Mouse (Mus musculus) T-helper 2 cell (primary cell): Measurements from ENCODE around the gene Pcsk5.
"Not testable (repeated sequence)": the region's sequence is repeated elsewhere in the genome, so short reads cannot be mapped to it uniquely, and the experiment has no call there.

Source experiments
- in situ Hi-C: fragments of 300-600 bp; cut with MboI, MseI; formaldehyde crosslinking; loops from one replicate; pipeline ENCODE4 v1.15.1; 2025; ENCODE audit warnings: high pct_unique_total_duplicates

Gene Pcsk5

DNA sequence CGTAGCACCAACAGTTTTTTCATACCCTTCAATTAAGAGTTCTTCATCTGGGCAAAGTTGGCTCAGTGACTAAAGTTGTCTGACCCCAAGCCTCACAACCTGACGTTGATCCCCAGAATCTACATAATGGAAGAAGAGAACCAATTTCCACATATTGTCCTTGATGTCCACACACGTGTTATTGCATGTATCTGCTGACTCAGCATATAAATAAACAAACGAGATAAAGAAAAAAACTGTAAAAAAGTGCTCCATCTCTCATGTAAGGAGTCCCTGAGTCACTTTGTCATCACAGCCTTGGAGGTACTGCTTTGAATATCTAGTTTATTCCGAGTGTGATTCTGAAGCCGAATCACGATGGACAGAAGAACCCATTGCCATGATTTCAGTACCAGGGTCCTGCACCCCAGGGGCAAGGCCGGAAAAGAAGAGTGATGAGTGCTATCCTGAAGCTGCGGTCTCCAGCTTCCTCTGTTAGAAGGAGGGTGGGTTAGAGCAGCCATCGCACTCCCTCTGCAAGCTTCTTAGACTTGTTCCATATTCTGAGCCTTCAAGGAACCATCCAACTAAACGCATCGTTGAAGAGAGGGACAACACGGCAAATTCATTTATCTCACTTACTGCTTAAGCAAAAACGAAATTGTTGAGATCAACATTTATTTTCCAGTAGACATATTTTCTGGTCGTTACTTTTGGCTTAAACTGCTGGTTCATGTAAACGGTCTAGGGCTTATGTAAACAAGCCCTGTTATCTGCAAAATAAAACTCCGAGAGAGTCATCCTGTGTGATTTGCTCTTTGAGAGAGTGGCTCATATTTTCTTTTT is 348.2 kb downstream of the Pcsk5 start:
- in situ Hi-C loops: no loop called here

DNA sequence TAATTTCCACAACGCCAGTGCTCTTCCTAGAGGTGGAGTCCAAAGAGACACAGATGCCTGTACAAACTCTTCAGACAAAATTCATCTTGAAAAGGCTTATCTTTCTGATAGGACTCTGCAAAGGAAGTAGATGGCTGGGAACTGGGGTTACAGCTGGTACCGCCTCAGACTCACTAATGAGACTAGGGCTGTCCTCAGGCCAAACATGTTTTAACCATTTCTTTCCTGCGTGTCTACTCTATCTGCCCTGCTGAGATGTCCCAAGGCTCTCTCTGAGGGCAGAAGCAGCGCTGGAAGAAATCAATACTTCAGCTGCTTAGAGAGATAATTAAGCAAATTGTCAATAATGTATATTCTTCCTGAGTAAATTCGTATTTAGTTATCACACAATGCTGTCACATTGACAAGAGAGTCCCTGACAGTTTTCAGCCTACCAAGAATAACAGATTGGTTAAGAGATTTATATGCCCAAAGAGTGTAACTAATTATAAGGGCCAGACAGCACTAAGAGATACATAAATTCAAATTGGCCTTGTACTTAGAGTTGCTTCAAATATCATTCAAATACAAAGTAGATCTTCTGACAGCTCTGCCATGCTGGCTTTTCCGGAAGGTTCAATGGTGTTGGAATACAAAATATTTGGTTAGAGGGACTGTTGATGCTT is 355.2 kb downstream of the Pcsk5 start:
- in situ Hi-C loops: no loop called here

DNA sequence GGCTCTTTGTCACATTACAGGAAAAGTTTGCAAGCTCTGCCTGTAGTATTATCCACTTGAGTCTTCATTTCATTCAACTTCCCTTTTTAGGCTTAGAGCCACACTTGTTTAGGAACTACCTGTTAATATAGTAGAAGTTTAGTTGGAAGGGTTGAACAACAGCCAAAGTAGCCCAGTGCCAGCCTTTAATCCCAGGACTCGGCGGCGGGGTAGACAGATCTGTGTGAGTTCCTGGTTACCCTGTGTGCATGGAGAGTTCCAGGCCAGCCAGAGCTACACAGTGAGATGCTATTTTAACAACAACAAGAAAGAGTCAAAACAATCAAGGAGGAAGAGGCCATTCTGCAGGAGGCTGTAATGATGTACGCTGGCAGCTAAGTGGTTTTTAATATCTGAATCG is 358.0 kb downstream of the Pcsk5 start:
- in situ Hi-C loops: no loop called here

DNA sequence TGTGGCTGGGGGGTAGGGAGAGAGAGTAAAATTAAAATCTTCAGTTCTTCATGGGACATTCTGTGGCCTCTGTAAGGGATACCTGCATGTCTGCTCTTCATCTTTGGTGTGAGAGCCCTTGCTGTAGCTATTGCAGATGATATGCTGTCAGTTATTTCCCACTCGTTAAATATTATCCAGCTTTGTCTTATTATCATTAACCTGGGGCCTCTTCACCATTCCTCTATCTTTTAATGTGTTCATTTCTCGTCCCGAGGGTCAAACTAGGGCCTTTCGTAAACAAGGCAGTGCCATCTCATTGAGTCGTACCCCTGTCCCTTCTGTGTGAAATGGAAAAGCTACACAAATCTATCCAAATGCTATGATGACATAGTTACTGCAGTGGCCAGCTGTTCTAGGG is 361.4 kb downstream of the Pcsk5 start:
- in situ Hi-C loops: no loop called here

DNA sequence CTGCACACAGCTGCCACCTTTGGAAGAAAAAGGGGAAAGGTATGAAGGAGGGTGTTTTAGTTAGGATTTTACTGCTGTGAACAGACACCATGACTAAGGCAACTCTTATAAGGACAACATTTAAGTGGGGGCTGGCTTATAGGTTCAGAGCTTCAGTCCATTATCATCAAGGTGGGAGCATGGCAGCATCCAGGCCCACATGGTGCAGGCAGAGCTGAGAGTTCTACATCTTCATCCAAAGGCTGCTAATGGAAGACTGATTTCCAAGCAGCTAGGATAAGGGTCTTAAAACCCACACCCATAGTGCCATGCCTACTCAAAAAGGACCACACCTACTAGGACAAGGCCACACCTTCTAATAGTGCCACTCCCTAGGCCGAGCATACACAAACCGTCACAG is 364.3 kb downstream of the Pcsk5 start:
- in situ Hi-C loops: not testable (repeated sequence)

DNA sequence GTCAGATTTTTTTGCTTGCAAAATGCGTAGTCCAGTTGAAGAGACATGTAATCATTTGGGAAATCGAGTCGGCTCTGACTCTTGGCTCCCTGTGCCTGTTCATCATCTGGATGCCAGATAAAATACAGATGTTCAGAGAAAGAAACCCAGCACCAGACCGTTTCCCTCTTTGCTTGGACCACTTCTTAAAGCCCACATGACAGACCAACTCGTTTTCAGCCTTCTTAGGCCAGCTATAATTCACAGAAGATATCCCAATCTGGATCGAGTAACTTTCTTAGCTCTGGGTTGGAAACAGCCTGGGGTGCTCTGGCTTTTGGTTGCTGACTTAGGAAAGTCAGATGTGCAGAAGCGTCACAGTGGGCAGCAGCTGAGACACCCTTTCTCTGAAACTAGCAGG is 365.6 kb downstream of the Pcsk5 start:
- in situ Hi-C loops: no loop called here

DNA sequence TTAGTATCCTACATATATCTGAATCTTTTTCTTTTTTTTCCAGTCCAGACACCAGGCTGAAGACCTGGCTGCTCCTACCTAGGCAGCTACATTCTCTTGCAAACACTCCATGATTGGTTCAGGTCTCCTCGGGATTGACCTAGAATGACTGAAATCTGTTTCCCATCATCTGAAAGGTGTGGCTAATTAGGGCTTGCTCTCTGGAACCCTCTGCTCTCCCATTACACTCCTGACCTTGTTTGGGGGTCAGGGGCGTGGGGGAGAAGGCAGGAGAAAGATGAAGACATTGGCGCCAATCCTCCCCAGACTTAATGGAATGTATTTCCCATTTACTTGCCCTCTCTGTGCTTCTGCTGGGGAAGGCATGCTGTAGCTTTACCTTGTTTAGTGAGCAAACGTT is 366.2 kb downstream of the Pcsk5 start:
- in situ Hi-C loops: no loop called here

DNA sequence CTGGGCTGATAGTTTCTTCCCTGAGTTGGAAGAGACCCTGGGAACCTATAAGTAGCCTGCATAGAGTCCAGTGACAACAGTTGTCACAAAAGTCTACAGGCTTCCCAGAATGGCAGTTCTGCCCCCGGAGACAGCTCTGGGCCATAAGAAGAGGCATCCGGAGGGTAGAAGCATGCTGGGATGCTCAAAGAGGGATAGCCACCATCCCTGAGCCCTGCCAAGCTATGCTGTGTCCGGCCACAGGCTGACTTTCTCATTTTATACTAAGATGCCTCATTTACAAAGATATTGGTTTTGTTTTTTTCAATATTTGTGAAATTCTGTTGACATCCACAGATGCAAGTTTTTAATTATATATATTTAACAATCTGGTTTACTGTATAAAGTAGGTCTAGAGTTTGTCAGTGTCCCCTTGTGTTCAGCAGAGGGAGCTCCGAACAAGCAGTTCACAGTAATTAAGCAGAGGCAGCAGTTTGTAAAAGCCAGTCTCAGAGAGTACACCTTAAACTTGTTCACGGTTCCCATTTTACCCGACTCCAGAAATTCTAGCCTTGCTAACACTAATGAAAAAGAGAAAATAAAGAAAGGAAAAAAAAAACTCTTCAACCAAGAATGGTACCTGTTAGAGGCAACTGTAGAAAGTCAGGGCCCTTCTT is 369.7 kb downstream of the Pcsk5 start:
- in situ Hi-C loops: no loop called here

DNA sequence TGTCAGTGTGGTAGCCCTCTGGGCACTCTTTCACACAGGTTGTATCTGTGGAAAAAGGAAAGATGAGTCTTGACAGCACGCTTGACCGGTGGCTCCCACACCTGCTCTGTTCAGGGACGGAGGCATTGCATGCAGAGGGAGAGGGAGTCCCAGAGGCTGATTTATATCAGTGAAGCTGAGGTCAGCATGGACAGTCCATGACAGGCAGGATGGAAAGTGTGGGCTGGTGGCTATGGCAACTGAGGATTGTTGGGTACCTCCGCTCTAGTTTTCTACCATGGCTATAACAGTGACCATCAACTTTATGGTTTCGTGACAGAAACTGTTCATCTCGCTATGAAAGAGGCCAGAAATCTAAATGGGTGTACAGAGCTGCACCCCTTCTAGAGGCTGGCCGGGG is 385.4 kb downstream of the Pcsk5 start:
- in situ Hi-C loops: no loop called here

DNA sequence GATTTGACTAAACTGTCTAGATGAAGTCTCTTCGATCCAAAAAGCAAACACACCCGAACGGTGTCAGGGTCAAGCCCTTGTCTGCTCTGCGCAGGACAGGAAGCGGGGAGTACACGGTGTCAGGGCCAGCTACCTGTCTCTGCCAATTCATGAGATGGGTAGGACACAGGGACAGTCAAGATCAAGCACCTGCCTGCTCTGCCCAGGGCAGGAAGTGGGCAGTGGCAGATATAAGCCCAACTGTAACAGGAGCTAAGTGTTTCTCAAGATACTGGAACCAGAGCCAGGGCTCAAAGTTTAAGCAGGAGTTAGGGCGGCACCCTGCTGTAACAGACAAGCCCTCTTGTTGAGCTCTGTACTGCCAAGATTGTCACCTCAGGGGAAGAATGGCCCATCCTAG is 393.9 kb downstream of the Pcsk5 start:
- in situ Hi-C loops: loop anchor here (25.0 kb wide), 1 partner anchor 1094 kb away; no protein-coding TSS in a partner anchor

DNA sequence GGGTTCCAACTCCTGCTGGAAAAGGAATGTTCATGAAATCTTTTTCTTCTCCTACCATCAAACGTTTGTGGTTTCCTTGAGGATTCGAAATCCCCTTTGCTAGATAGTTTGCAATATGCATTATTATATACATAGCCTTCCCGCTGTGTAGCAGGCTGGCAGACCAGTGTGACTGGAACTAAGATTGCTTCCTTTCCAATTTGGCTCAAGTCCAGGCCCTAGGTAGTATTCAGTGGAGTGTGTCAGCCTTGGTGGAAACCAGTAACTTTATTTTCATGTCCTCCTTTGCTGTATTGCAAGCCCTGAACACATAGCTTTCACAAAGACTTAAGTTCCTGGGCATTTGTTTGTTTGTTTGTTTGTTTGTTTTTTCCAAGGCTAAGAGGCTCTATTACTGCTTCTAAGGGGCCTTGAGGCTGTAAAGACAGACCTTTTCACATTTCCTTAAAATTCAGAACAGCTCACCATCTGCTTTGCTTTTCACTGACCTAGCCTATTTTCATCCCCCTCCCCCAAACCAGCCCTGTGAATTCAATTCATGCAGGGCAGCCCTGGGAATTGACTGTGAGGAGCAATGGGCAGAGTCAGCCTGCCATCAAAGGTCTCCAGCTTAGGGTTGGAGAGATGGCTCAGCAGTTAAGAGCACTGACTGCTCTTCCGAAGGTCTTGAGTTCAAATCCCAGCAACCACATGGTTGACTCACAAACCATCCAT is 397.8 kb downstream of the Pcsk5 start:
- in situ Hi-C loops: loop anchor here (25.0 kb wide), 1 partner anchor 1098 kb away; no protein-coding TSS in a partner anchor

DNA sequence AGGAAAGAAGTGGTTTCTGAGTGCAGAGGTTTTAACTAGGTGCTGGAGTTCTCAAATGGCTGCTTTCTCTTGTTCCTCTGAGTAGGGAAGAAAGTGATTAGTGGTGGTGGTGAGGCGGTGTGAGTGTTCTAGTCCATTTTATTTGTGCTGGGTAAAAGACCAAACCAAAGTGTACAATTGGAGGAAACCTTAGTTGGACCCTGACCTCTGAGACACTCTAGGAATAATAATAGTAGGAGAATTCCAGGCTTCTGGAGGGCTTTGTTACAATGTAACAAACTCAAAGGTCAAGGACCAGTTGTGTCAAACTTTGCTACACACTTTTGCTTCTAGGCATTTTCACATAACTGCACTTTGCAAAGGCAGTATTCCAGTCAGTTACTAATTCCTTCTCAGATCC is 400.8 kb downstream of the Pcsk5 start:
- in situ Hi-C loops: loop anchor here (25.0 kb wide), 1 partner anchor 1101 kb away; no protein-coding TSS in a partner anchor

DNA sequence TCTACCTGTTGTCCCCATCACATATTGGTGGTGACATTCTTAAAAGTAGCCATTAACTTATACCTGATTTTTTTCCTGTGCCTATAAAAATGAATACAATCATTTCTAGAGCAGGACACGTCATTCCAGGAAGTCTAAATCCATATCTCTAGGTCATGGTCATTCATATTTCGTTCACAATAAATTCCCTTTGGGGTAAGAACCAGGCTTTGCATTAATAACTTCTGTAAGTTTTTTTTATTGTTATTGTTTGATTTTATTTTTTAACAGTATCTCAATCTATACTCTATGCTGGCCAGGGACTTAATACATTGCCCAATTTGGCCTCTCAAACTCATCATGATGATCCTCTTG is 408.9 kb downstream of the Pcsk5 start:
- in situ Hi-C loops: loop anchor here (25.0 kb wide), 1 partner anchor 1109 kb away; no protein-coding TSS in a partner anchor

DNA sequence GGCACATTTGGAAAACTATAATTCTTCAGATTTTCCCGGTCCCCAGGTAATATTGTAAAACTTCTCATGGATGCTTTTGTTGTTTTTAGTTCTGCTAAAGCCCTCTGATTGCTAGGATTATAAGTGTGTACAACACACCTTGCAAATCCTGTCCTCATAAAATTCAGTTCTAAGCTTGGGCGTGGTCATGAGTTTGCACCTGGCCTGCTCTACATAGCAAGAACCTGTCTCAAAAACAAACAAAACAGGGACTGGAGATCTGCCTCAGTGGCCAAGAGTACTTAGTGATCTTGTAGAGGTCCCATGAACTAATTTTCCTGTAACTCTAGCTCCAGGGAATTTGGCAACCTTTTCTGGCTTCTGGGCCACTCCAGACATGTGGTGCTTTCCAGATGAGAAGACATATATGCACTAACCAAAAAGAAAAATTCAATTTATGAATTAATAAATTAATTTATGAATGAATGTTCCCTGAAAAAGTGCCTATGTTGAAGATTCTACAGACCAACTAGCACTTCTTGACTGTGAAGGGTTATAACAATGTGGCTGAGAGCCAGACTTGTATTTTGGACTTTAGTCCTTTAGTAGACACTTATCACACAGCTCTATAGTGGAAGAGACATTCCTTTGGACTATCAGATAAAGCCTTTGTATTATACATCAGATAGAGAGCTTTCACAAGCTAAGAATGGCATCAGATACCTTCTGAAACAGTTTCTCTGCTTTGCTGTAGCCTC is 409.4 kb downstream of the Pcsk5 start:
- in situ Hi-C loops: loop anchor here (25.0 kb wide), 1 partner anchor 1109 kb away; no protein-coding TSS in a partner anchor

DNA sequence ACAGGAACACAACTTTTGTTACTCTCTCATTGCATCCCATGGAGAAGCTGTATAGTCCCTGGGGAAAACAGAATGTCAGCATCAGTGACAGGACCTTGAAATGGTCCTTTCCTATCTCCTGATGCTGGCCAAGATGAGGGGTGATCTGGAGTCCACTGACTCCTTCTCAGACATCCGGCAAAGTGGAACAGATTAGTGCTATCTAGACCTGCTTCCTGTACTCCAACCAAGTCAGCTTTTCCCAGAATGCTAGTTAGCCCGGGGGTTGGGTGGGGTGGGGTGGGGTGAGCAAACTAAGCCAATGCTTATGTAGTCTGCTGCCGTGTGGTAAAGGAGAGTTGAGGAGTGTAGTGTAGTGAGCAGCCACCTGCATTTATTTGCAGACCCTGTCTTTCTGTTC is 414.1 kb downstream of the Pcsk5 start:
- in situ Hi-C loops: no loop called here

DNA sequence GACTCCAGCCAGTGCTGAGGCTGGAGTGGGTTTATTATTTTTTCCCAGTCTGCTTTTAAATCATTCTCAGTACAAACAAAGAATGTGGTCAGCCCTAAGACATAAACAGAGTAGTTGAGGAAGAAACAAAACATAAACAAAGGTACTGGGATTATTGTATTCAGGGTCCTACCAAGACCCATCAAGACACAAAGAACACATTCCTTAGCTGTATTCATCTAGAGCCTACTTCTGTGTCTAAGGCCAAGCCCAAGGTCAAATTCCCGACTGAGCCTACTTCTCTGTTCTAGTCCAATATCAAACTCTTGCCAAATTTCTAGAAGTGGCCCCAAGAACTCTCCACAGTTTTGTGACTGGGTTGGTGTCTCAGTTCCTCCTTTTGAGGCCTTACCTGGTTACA is 419.6 kb downstream of the Pcsk5 start:
- in situ Hi-C loops: no loop called here

DNA sequence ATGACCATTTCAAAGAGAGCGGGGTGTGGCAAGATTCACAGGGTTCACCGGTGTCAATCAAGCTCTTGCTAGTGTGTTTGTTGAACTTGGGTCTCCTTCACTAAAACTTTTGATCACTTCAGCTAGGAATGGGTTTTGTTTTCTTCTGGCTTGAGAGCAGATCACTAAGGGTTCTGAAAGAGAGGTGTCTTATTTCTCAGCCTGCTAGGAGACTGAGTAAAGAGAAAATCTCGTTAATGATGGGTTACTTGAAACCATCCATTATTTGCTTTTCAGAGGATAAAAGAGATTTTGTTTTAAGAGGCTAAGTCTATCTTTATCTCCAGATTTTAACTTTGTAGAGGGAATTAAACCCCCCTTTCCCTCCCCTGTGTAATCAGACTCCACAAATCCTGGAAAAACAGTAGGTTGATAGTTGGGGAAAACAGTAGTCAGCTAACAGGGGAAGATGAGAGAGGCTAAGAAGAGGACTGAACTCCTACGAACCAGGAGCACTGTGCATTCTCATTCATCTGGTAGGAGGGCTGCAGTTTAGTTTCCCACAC is 424.4 kb downstream of the Pcsk5 start:
- in situ Hi-C loops: no loop called here

DNA sequence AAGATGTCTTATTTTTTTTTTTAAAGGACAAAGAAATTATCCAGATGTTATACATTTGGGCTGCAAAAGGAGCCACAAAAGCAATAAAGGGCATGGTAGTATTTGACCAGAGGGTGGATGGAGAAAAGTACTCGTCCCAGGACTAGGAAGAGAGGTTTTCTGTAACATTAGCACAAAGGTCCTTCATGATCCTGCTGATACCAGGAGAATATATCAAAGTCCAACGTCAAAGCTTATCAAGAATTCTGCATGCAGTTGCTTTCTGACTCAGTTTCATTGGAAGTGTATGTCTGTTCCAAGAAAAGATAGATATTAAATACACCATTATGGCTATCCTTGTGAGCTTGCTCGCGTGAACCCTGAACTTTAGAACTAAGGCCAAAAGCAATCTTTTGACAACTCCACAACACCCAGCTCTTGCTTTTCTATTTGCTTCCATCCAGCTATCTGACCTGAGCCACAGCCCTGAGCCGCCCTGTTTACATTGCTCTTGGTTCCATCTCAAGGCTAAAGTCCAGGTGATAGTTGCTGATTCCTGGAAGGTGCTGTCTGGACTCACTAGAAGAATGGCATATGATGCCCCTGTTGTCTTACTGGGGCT is 426.9 kb downstream of the Pcsk5 start:
- in situ Hi-C loops: no loop called here

DNA sequence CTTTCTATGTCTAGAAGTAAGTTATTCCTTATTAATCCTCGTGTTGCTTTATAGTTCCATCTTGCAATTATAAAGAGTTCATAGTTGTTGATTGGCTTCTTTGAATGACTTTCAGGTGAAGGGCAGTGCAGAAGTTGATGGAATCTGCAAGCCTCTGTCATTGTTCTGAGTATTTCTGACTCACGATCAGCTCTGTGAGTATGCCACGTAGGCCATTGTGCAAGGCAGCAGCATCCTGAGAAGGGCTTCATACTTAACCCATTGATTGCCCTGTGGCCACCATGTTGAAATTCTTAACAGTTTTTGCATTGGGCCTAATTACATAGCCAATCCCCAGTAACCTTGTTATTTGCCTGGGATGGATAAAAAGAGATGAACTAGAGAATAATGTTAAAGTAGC is 428.1 kb downstream of the Pcsk5 start:
- in situ Hi-C loops: no loop called here

DNA sequence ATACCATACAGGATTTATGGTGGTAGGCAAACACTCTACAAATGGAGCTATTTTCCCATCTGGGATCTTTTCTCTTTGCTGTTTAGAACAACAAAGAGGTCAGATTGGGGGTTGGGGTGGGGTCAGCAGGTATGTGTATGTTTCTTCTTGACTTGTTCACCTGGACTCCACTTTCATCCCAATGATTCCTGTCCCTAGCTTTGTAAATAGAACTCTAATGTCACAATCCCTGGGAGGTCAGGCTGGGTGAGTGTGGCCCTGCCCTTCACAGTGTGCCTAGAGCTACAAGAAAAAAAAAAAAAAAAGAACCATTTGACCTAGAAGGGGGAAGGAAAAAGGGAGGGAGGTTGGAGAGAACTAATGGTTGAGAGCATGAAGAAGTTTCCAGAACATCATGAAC is 428.8 kb downstream of the Pcsk5 start:
- in situ Hi-C loops: no loop called here

DNA sequence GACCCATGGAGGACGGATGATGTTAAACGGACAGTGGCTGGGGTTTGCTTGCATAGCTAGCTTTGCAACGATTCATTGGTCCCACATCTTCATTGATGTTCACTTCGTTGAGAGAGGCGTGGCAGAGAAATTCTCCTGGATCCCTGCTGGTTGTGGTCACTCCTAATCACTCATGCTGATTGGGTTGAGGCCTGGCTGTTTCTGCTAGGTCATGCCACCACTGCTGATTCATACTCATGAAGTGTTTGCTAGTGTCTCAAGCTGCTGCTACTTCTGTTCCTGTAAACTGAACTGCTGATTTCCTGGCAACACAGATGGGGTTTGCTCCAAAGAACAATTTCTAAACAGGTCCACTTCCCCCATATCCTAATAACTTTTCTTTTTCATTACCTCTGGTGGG is 430.6 kb downstream of the Pcsk5 start:
- in situ Hi-C loops: no loop called here
